Comparison of ENCODE assay signal across 32 mouse cellular contexts in the genomic region with DNA sequence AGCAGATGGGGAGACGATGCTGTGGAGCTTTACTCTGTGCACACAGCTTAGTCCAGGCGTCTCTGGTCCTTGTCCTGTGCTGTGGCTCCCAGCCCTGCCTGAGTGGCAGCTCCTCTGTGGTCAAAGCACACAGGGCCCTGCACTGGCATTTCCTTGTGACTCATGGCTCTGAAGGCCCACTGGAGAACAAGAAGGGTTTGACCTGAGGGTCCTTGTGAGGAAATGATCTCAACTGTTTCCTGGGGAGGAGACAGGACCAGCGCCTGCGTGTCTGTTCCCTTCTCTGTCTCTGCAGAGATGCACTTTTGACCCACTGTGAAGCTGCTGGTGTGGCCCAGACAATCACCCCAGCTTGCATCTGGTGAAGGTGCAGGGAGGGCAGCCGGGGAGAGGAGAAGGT. TPM values are rescaled to one million over a fixed set of nuclear protein-coding genes. Genes with fewer than 3 reads are reported as not detected.
DNase-seq lines count a peak whose midpoint lies in the region; ATAC-seq and TF ChIP-seq lines count a peak whose summit lies in the region.
"Not testable (repeated sequence)": the region's sequence is repeated elsewhere in the genome, so short reads cannot be mapped to it uniquely, and the experiment has no call there.
"Had no signal": no experiment of that assay in that cellular context is flagged by ENCODE, and none has a peak within 500 bp of the region (broad histone marks: within the 10 kb centered on the region; RNA-seq: fewer than 3 reads in every experiment).

No protein-coding gene starts in this region.

- H3K4me1 ChIP-seq in forebrain, embryonic 11.5 days (replicated peaks; ENCODE audit: control insufficient read depth, insufficient read depth, low read length); heart, postnatal 0 days (ENCODE audit: control insufficient read depth, insufficient read depth); liver, embryonic 16.5 days (ENCODE audit: control insufficient read depth, low read depth, low read length): not testable (repeated sequence)

- 80% methylated on average over 5 of the region's 5 CpGs for WGBS in forebrain, embryonic 11.5 days
- 50% methylated on average over 5 of the region's 5 CpGs for WGBS in heart, postnatal 0 days
- 35% methylated on average over 5 of the region's 5 CpGs for WGBS in liver, embryonic 16.5 days (ENCODE audit: insufficient replicate concordance)

- H3K36me3 ChIP-seq in forebrain, embryonic 11.5 days (ENCODE audit: control insufficient read depth, insufficient read depth, low read length); heart, postnatal 0 days (replicated peaks; ENCODE audit: control insufficient read depth, insufficient read depth, low read length); liver, embryonic 16.5 days (ENCODE audit: control insufficient read depth, insufficient read depth): not testable (repeated sequence)

- not testable (repeated sequence) for H3K27ac ChIP-seq in forebrain, embryonic 11.5 days (ENCODE audit: low read depth, low read length); heart, postnatal 0 days (ENCODE audit: low read depth); liver, embryonic 16.5 days (ENCODE audit: low read length)

- H3K9me3 ChIP-seq in forebrain, embryonic 11.5 days (ENCODE audit: control insufficient read depth, low read length); heart, postnatal 0 days (replicated peaks; ENCODE audit: control insufficient read depth, low read length); liver, embryonic 16.5 days (replicated peaks; ENCODE audit: control insufficient read depth, low read length): not testable (repeated sequence)

- DNase-seq in Patski (ENCODE audit: low read depth, low spot score); heart, postnatal 0 days (ENCODE audit: low spot score): not testable (repeated sequence)
- DNase-seq in forebrain, embryonic 11.5 days (ENCODE audit: low spot score) = peak; percentile 36
- peak; percentile 27 for DNase-seq in kidney, adult 9 months
- peak; percentile 37 for DNase-seq in kidney, postnatal 14 days
- peak; percentile 47 for DNase-seq in lung, postnatal 10 days
- peak; percentile 5 for DNase-seq in thymus, postnatal 25 days

- H3K9ac ChIP-seq in forebrain, embryonic 11.5 days (ENCODE audit: low read length); heart, postnatal 0 days (replicated peaks; ENCODE audit: low read depth, low read length); liver, embryonic 16.5 days (ENCODE audit: low read depth, low read length): not testable (repeated sequence)

- TF ChIP-seq EP300 in heart, postnatal 0 days (IDR thresholded peaks at IDR 0.05; ENCODE audit: low read depth) = not testable (repeated sequence)

- H3K4me2 ChIP-seq in forebrain, embryonic 11.5 days (ENCODE audit: low read depth, low read length, severe bottlenecking); heart, postnatal 0 days (ENCODE audit: low read depth, low read length); liver, embryonic 16.5 days (ENCODE audit: low read depth, low read length): not testable (repeated sequence)

- peak; percentile 58 for ATAC-seq in Patski
- not testable (repeated sequence) for ATAC-seq in forebrain, embryonic 11.5 days (replicated peaks; ENCODE audit: low FRiP score)
- ATAC-seq in heart, postnatal 0 days (ENCODE audit: insufficient read depth, low read depth) = peak; percentile 50
- peak; percentile 39; the same call in 1 of the 2 replicates for ATAC-seq in liver, embryonic 16.5 days (ENCODE audit: low read depth)

- not testable (repeated sequence) for H3K4me3 ChIP-seq in forebrain, embryonic 11.5 days (ENCODE audit: low read depth, low read length); heart, postnatal 0 days (ENCODE audit: low read depth, low read length); liver, embryonic 16.5 days (ENCODE audit: low read depth, low read length)

- POLR2A ChIA-PET in Patski (lab: Charles Lee) = not testable (repeated sequence)

- not testable (repeated sequence) for H3K27me3 ChIP-seq in Patski; forebrain, embryonic 11.5 days (ENCODE audit: control insufficient read depth, insufficient read depth, low read length); heart, postnatal 0 days (ENCODE audit: control insufficient read depth, insufficient read depth, low read length); liver, embryonic 16.5 days (ENCODE audit: control insufficient read depth, insufficient read depth, low read depth, low read length)

- TF ChIP-seq CTCF in Patski (IDR thresholded peaks at IDR 0.05); heart, postnatal 0 days (IDR thresholded peaks at IDR 0.05; ENCODE audit: low read depth): not testable (repeated sequence)

- in situ Hi-C loops in Patski (cut with MboI; ENCODE audit: low pct_unique_long_range_greater_than_20kb) = not testable (repeated sequence)

- CTCF ChIA-PET in Patski (lab: Charles Lee) = not testable (repeated sequence)

RNA-seq across cellular contexts. Expression of a gene that starts 1.2 kb away (rescaled TPM):
- not detected for polyA plus RNA-seq in Patski (2021)
- not detected in 2 replicates for polyA plus RNA-seq in forebrain, embryonic 11.5 days (2014; fragmentation: Nextera tagmentation; extraction: Ambion mirVana)
- not detected in 2 replicates for total RNA-seq in heart, postnatal 0 days (2014; rRNA removed; ENCODE audit: low replicate concordance)
- not detected in 2 replicates for polyA plus RNA-seq in heart, postnatal 0 days (2015; fragmentation: Nextera tagmentation; extraction: Ambion mirVana)
- polyA plus RNA-seq in liver, embryonic 16.5 days (2015; fragmentation: Nextera tagmentation; extraction: Ambion mirVana) = not detected in 2 replicates
- total RNA-seq: adrenal gland, postnatal 10 days; gastrocnemius, adult 18-20 months; gastrocnemius, postnatal 25 days; heart, postnatal 25 days; hindbrain, postnatal 0 days; layer of hippocampus, adult 18-20 months; layer of hippocampus, postnatal 10 days; left cerebral cortex, adult 18-20 months; left cerebral cortex, postnatal 14 days; megakaryocyte, adult 5-6 weeks; neutrophil, adult 5-6 weeks had no signal
- polyA plus RNA-seq: activated CD4-positive, CD25-positive, alpha-beta regulatory T cell, adult 4 months; embryonic facial prominence, embryonic 12.5 days; forebrain, embryonic 15.5 days; frontal cortex, adult 2 months; heart, embryonic 10.5 days; hindbrain, embryonic 12.5 days; hindbrain, postnatal 0 days; intestine, embryonic 15.5 days; limb, embryonic 11.5 days; lung, embryonic 15.5 days; midbrain, embryonic 11.5 days; midbrain, embryonic 16.5 days; neural tube, embryonic 11.5 days; stomach, embryonic 15.5 days had no signal

RNA-seq across cellular contexts. Expression of a gene that starts 13.7 kb away (rescaled TPM):
- polyA plus RNA-seq in Patski (2021) = 0.03 TPM
- polyA plus RNA-seq in forebrain, embryonic 11.5 days (2014; fragmentation: Nextera tagmentation; extraction: Ambion mirVana) = 61.0 and 68.3 TPM in 2 replicates
- total RNA-seq in heart, postnatal 0 days (2014; rRNA removed; ENCODE audit: low replicate concordance) = 1.2 and 2.6 TPM in 2 replicates
- 1.1 and 1.5 TPM in 2 replicates for polyA plus RNA-seq in heart, postnatal 0 days (2015; fragmentation: Nextera tagmentation; extraction: Ambion mirVana)
- polyA plus RNA-seq in liver, embryonic 16.5 days (2015; fragmentation: Nextera tagmentation; extraction: Ambion mirVana) = 87.9 and 93.6 TPM in 2 replicates
- total RNA-seq: gastrocnemius, adult 18-20 months; neutrophil, adult 5-6 weeks had no signal
- polyA plus RNA-seq: activated CD4-positive, CD25-positive, alpha-beta regulatory T cell, adult 4 months had no signal

RNA-seq across cellular contexts. Expression of a gene that starts 53.3 kb away (rescaled TPM):
- polyA plus RNA-seq in Patski (2021) = 50.1 TPM
- polyA plus RNA-seq in forebrain, embryonic 11.5 days (2014; fragmentation: Nextera tagmentation; extraction: Ambion mirVana) = 45.0 and 56.1 TPM in 2 replicates
- 36.8 and 39.1 TPM in 2 replicates for total RNA-seq in heart, postnatal 0 days (2014; rRNA removed; ENCODE audit: low replicate concordance)
- polyA plus RNA-seq in heart, postnatal 0 days (2015; fragmentation: Nextera tagmentation; extraction: Ambion mirVana) = 27.7 and 33.5 TPM in 2 replicates
- polyA plus RNA-seq in liver, embryonic 16.5 days (2015; fragmentation: Nextera tagmentation; extraction: Ambion mirVana) = 20.7 and 28.1 TPM in 2 replicates

Comparison
In these comparisons a context has a peak if more than half of its experiments do, and no peak if none do; other contexts are left out.
1. RNA of a gene that starts 13.7 kb away (polyA plus RNA-seq): 87.9 to 93.6 TPM in liver, embryonic 16.5 days and 61.0 to 68.3 TPM in forebrain, embryonic 11.5 days; 1.1 to 1.5 TPM in heart, postnatal 0 days and 0.03 TPM in Patski (single experiment); every median in the first group is over 10 times any median in the second.